Mouse (Mus musculus): ENCODE measurements at regions not wholly inside any gene's neighbourhood (a gene's known extent, or its start where the extent isn't known, plus 50 kb on each side); places are given as distances from the start of the nearest gene placed in this dataset.

- in situ Hi-C loops (cut with MboI; ENCODE audit: low sequenced_read_pairs in 2 of 2, unreplicated experiment in 2 of 2) = no loop called here
- no peak overlapping the region for H3K27ac ChIP-seq (ENCODE audit: insufficient read depth, low read depth, low read length, poor library complexity, severe bottlenecking)
- no peak overlapping the region for H3K9ac ChIP-seq (ENCODE audit: insufficient read depth, low read depth, low read length, poor library complexity, severe bottlenecking)
- no peaks in the 10 kb centered on the region for H3K4me1 ChIP-seq (ENCODE audit: control insufficient read depth in 2 of 2, insufficient read depth in 2 of 2, low read length in 2 of 2, poor library complexity in 1 of 2)
- H3K4me3 ChIP-seq (ENCODE audit: insufficient read depth in 1 of 2, low read depth in 1 of 2, low read length in 2 of 2, poor library complexity in 1 of 2, severe bottlenecking in 1 of 2) = no peak overlapping the region
- no peaks in the 10 kb centered on the region for H3K36me3 ChIP-seq (ENCODE audit: control insufficient read depth, insufficient read depth, low read length, poor library complexity, severe bottlenecking)
- H3K9me3 ChIP-seq (ENCODE audit: control insufficient read depth, insufficient read depth, low read depth, low read length) = no peaks in the 10 kb centered on the region
- DNase-seq (ENCODE audit: low read depth, low spot score) = no peak
- TF ChIP-seq HCFC1 (IDR thresholded peaks at IDR 0.05; ENCODE audit: borderline replicate concordance, insufficient read depth, low read length) = no peak
- no peak for TF ChIP-seq MAFK (IDR thresholded peaks at IDR 0.05; ENCODE audit: insufficient read depth, low read depth, low read length)
- TF ChIP-seq ZC3H11A (IDR thresholded peaks at IDR 0.05; ENCODE audit: borderline replicate concordance, low read depth, low read length) = no peak
- TF ChIP-seq CHD2 (IDR thresholded peaks at IDR 0.05; ENCODE audit: low read depth, low read length) = no peak
- TF ChIP-seq ZNF384 (IDR thresholded peaks at IDR 0.05; ENCODE audit: low read depth, low read length) = no peak
Measured at GRCm38 (mm10) chr3:151891336-151891735, 53.9 kb upstream of the Ptgfr start.

GRCm38 (mm10) chr3:151889738-151890137 lies 52.3 kb upstream of the Ptgfr start:
- DNase-seq (ENCODE audit: low read depth, low spot score) = no peak
- Histone ChIP-seq H3K36me3 (ENCODE audit: control insufficient read depth, insufficient read depth, low read length, poor library complexity, severe bottlenecking) (no peaks in the 10 kb centered on the region), H3K9me3 (ENCODE audit: control insufficient read depth, insufficient read depth, low read depth, low read length) (no peaks in the 10 kb centered on the region), H3K27ac (ENCODE audit: insufficient read depth, low read depth, low read length, poor library complexity, severe bottlenecking) (no peak overlapping the region), H3K4me1 (ENCODE audit: control insufficient read depth in 2 of 2, insufficient read depth in 2 of 2, low read length in 2 of 2, poor library complexity in 1 of 2) (no peaks in the 10 kb centered on the region), H3K4me3 (ENCODE audit: insufficient read depth in 1 of 2, low read depth in 1 of 2, low read length in 2 of 2, poor library complexity in 1 of 2, severe bottlenecking in 1 of 2) (no peak overlapping the region), H3K9ac (ENCODE audit: insufficient read depth, low read depth, low read length, poor library complexity, severe bottlenecking) (no peak overlapping the region)
- TF ChIP-seq ZC3H11A (IDR thresholded peaks at IDR 0.05; ENCODE audit: borderline replicate concordance, low read depth, low read length) (no peak), MAFK (IDR thresholded peaks at IDR 0.05; ENCODE audit: insufficient read depth, low read depth, low read length) (no peak), ZNF384 (IDR thresholded peaks at IDR 0.05; ENCODE audit: low read depth, low read length) (no peak), CHD2 (IDR thresholded peaks at IDR 0.05; ENCODE audit: low read depth, low read length) (no peak)
- in situ Hi-C loops (cut with MboI; ENCODE audit: low sequenced_read_pairs in 2 of 2, unreplicated experiment in 2 of 2) = no loop called here

All from ES-E14 (cell line).